Mouse (Mus musculus): ENCODE measurements around the gene Grin2b. TPM values are rescaled to one million over a fixed set of nuclear protein-coding genes. Genes with fewer than 3 reads are reported as not detected.

The Grin2b gene
- total and polyA plus RNA-seq, 2 experiments: 0.01 to 0.09 TPM

DNA sequence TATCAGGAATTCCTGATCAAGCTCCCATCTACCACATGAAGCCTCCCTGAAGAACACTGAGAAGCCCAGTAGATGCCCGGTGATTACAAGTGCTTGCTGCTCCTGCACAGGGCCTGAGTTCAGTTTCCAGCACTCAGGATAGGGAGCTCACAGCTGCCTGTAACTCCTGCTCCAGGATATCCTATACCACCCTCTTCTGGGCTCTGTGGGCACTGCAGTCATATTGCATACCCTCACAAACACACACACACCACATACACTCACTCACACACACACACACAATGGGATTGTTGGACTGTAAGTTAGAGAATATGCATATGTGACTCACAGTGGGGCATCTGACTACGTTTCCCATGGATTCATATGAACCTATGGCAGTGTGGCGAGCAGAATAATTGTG is 55.9 kb downstream of the Grin2b start:
- no peak overlapping the region for H3K4me3 ChIP-seq (ENCODE audit: insufficient read depth, low read depth, low read length)
- no peaks in the 10 kb centered on the region for H3K79me2 ChIP-seq (ENCODE audit: control insufficient read depth, insufficient read depth, low read length)
- no peaks in the 10 kb centered on the region for H3K4me1 ChIP-seq (ENCODE audit: control insufficient read depth, insufficient read depth, low read length)
- TF ChIP-seq POLR2A (IDR thresholded peaks at IDR 0.05; ENCODE audit: extremely low read depth, insufficient read depth, low read length) (no peak), CTCF (IDR thresholded peaks at IDR 0.05; ENCODE audit: low read depth, low read length) (no peak)
- H3K9ac ChIP-seq (ENCODE audit: low read depth, low read length): no peak overlapping the region
- WGBS: 89% methylated on average over 3 of the region's 3 CpGs
- H3K36me3 ChIP-seq (ENCODE audit: control insufficient read depth, insufficient read depth, low read length): no peaks in the 10 kb centered on the region
- no peak overlapping the region for H3K27ac ChIP-seq (replicated peaks; ENCODE audit: insufficient read depth, low read depth, low read length)
- DNase-seq (ENCODE audit: extremely low read depth, low read depth, low spot score): no peak
- H3K27me3 ChIP-seq (ENCODE audit: control insufficient read depth, insufficient read depth, low read length): no peaks in the 10 kb centered on the region

DNA sequence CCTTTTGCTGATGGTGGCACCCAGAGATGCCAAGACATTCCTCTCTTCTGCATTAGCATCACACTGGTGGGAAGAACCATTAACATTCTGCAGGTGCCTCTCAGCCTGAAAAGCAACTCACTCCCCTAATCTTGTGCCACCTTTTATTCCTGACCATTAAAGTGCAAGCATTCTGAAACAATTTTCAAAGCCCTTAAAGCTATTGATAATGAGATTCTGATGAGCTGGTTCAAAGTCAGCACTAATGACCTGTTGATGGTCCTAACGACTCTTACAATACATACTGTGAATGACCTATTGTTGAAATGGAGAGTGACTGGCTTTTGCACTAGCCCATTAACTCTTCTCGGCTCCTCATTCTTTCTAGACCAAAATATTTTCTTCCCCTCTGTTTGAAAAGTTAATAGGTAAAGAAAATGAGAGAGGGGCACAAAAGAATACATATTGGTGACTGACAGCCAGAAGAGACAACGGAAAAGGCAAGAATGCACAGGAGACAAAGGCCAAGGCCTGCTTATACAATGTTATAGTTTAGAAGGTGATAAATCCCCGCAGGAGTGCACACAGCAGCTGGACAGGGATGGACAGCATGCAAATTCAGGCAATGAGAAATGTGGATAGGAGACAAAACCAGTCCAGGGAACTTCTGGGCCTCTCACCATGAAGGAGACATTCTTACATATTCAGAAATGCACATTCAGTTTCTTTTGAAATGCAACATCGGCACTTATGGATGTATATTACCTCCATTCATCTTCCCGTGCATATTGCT is 59.5 kb downstream of the Grin2b start:
- no peak for TF ChIP-seq POLR2A (IDR thresholded peaks at IDR 0.05; ENCODE audit: extremely low read depth, insufficient read depth, low read length)
- TF ChIP-seq CTCF (IDR thresholded peaks at IDR 0.05; ENCODE audit: low read depth, low read length): no peak
- Histone ChIP-seq H3K36me3 (ENCODE audit: control insufficient read depth, insufficient read depth, low read length) (no peaks in the 10 kb centered on the region), H3K9ac (ENCODE audit: low read depth, low read length) (no peak overlapping the region), H3K4me3 (ENCODE audit: insufficient read depth, low read depth, low read length) (no peak overlapping the region), H3K27ac (replicated peaks; ENCODE audit: insufficient read depth, low read depth, low read length) (no peak overlapping the region), H3K27me3 (ENCODE audit: control insufficient read depth, insufficient read depth, low read length) (no peaks in the 10 kb centered on the region), H3K4me1 (ENCODE audit: control insufficient read depth, insufficient read depth, low read length) (no peaks in the 10 kb centered on the region), H3K79me2 (ENCODE audit: control insufficient read depth, insufficient read depth, low read length) (no peaks in the 10 kb centered on the region)
- WGBS: 72% methylated on average over 6 of the region's 6 CpGs
- DNase-seq (ENCODE audit: extremely low read depth, low read depth, low spot score): no peak

DNA sequence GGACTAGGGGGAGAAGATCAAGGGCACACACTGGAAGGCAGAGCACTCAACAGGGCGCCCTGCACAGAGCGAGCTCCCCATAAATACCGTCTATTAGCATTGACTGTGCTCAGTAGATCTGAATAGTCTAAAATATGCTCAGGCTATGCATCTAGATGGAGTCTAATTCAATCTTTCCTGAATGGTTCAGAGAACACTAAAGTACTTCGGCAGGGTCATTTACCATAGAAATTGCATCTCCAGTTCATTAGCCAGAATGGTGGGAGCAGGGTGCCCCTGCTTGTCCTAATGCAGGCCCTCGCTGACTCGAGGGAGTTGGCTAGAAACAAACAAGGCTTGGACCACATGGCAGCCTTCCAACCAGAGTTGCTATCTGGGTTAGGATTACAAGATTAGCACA is 64.1 kb downstream of the Grin2b start:
- DNase-seq (ENCODE audit: extremely low read depth, low read depth, low spot score): no peak
- Histone ChIP-seq H3K4me3 (ENCODE audit: insufficient read depth, low read depth, low read length) (no peak overlapping the region), H3K9ac (ENCODE audit: low read depth, low read length) (no peak overlapping the region), H3K36me3 (ENCODE audit: control insufficient read depth, insufficient read depth, low read length) (no peaks in the 10 kb centered on the region), H3K27me3 (ENCODE audit: control insufficient read depth, insufficient read depth, low read length) (no peaks in the 10 kb centered on the region), H3K79me2 (ENCODE audit: control insufficient read depth, insufficient read depth, low read length) (no peaks in the 10 kb centered on the region), H3K27ac (replicated peaks; ENCODE audit: insufficient read depth, low read depth, low read length) (no peak overlapping the region), H3K4me1 (ENCODE audit: control insufficient read depth, insufficient read depth, low read length) (no peaks in the 10 kb centered on the region)
- no peak for TF ChIP-seq CTCF (IDR thresholded peaks at IDR 0.05; ENCODE audit: low read depth, low read length)
- no peak for TF ChIP-seq POLR2A (IDR thresholded peaks at IDR 0.05; ENCODE audit: extremely low read depth, insufficient read depth, low read length)
- WGBS: 90% methylated on average over 6 of the region's 6 CpGs

DNA sequence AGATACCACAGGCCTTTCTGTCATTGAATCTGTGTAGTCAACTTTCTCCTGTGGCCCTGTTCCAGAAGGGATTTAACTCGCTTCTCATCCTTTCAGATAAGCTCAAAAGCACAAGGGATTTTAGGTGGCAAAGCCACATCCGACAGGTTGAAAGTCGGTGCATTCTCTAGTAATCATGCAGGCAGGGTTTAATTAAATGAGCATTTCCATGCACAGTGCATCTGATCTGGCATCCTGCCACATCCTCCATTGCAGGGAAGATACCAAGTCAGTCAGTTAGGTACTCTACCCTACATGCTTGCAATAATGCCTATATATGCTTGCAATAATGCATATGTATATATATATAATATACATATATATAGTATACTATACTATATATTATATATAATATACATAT is 64.8 kb downstream of the Grin2b start:
- TF ChIP-seq CTCF (IDR thresholded peaks at IDR 0.05; ENCODE audit: low read depth, low read length) (no peak), POLR2A (IDR thresholded peaks at IDR 0.05; ENCODE audit: extremely low read depth, insufficient read depth, low read length) (no peak)
- Histone ChIP-seq H3K27ac (replicated peaks; ENCODE audit: insufficient read depth, low read depth, low read length) (no peak overlapping the region), H3K27me3 (ENCODE audit: control insufficient read depth, insufficient read depth, low read length) (no peaks in the 10 kb centered on the region), H3K4me1 (ENCODE audit: control insufficient read depth, insufficient read depth, low read length) (no peaks in the 10 kb centered on the region), H3K9ac (ENCODE audit: low read depth, low read length) (no peak overlapping the region), H3K79me2 (ENCODE audit: control insufficient read depth, insufficient read depth, low read length) (no peaks in the 10 kb centered on the region), H3K36me3 (ENCODE audit: control insufficient read depth, insufficient read depth, low read length) (no peaks in the 10 kb centered on the region), H3K4me3 (ENCODE audit: insufficient read depth, low read depth, low read length) (no peak overlapping the region)
- 85% methylated on average over 3 of the region's 3 CpGs for WGBS
- DNase-seq (ENCODE audit: extremely low read depth, low read depth, low spot score): no peak

DNA sequence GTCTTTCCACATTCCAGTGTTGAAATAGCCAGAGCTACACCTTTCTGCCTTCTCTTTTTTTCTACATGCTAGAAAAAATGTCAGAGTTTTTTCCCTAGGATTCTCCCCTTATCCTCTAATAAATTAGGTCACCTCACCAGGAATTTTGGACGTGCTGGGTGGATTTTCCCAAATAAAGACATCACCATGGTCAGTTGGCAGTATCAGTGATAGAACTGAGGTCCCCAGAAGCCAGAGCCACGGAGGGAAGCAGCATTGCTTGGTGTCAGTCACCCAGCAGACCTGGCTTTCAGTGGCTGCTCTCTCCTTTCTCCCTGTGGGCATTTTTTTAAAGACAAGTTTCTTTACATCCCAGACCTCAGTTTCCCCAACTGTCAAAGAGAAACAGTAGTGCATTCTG is 68.1 kb downstream of the Grin2b start:
- Histone ChIP-seq H3K9ac (ENCODE audit: low read depth, low read length) (no peak overlapping the region), H3K27me3 (ENCODE audit: control insufficient read depth, insufficient read depth, low read length) (no peaks in the 10 kb centered on the region), H3K4me1 (ENCODE audit: control insufficient read depth, insufficient read depth, low read length) (no peaks in the 10 kb centered on the region), H3K36me3 (ENCODE audit: control insufficient read depth, insufficient read depth, low read length) (no peaks in the 10 kb centered on the region), H3K79me2 (ENCODE audit: control insufficient read depth, insufficient read depth, low read length) (no peaks in the 10 kb centered on the region), H3K27ac (replicated peaks; ENCODE audit: insufficient read depth, low read depth, low read length) (no peak overlapping the region), H3K4me3 (ENCODE audit: insufficient read depth, low read depth, low read length) (no peak overlapping the region)
- no peak for DNase-seq (ENCODE audit: extremely low read depth, low read depth, low spot score)
- WGBS: 51% methylated on average over 2 of the region's 2 CpGs
- TF ChIP-seq CTCF (IDR thresholded peaks at IDR 0.05; ENCODE audit: low read depth, low read length): no peak

DNA sequence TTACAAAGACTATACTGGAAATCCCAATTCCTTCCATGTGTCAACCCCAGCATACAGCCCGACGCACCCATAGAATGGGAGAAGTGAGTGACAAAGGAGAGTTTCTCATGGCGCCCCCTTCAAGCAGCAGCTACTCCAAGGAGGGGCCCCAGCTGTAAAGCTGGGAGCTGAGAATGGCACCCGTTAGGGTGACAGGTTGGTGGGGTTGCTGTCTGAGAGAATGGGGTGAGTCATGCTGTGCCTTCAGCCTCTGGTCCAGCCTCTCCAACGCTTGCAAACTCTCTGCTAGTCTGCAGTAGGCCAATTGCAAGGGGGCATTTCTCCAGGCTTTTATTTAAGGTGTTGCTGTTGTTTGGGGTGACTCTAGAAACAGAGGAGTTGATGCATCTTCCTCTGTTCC is 73.1 kb downstream of the Grin2b start:
- Histone ChIP-seq H3K79me2 (ENCODE audit: control insufficient read depth, insufficient read depth, low read length) (no peaks in the 10 kb centered on the region), H3K36me3 (ENCODE audit: control insufficient read depth, insufficient read depth, low read length) (no peaks in the 10 kb centered on the region), H3K4me1 (ENCODE audit: control insufficient read depth, insufficient read depth, low read length) (no peaks in the 10 kb centered on the region), H3K27ac (replicated peaks; ENCODE audit: insufficient read depth, low read depth, low read length) (no peak overlapping the region), H3K27me3 (ENCODE audit: control insufficient read depth, insufficient read depth, low read length) (no peaks in the 10 kb centered on the region), H3K4me3 (ENCODE audit: insufficient read depth, low read depth, low read length) (no peak overlapping the region), H3K9ac (ENCODE audit: low read depth, low read length) (no peak overlapping the region)
- 82% methylated on average over 5 of the region's 5 CpGs for WGBS
- DNase-seq (ENCODE audit: extremely low read depth, low read depth, low spot score): no peak
- TF ChIP-seq CTCF (IDR thresholded peaks at IDR 0.05; ENCODE audit: low read depth, low read length) (no peak), POLR2A (IDR thresholded peaks at IDR 0.05; ENCODE audit: extremely low read depth, insufficient read depth, low read length) (no peak)
